Mouse (Mus musculus) hindbrain, embryonic 14.5 days (tissue): ENCODE data around the gene Slc10a7. TPM values are rescaled to one million over a fixed set of nuclear protein-coding genes. Genes with fewer than 3 reads are reported as not detected.
A peak's percentile ranks its signal among the peaks of the same experiment; 100 is the strongest.

Experiments used
- ATAC-seq: fragments of 200-750 bp; cut with Nextera tagmentation; 2 replicates; pipeline ENCODE4 v1.8.0; 2017; ENCODE audit warnings: moderate number of reproducible peaks, mild to moderate bottlenecking, moderate TSS enrichment, moderate library complexity; ENCODE audit not compliant: low FRiP score
- DNase-seq: peaks from one replicate; pipeline ENCODE4 v3.0.0-alpha.2; 2015; ENCODE audit warnings: low spot score
- H3K27ac ChIP-seq: fragments of 300-500 bp; sonication (generic); 2 replicates; pipeline ENCODE4 v1.5.1; 2014; ENCODE audit warnings: mild to moderate bottlenecking, moderate library complexity
- H3K27me3 ChIP-seq: fragments of 300-500 bp; sonication (generic); 2 replicates; pipeline ENCODE4 v1.6.1; 2014; ENCODE audit warnings: mild to moderate bottlenecking, low read length, mixed read lengths; ENCODE audit not compliant: control insufficient read depth, insufficient read depth
- H3K36me3 ChIP-seq: fragments of 300-500 bp; sonication (generic); replicated peaks from 2 replicates; pipeline ENCODE4 v1.6.1; 2014; ENCODE audit not compliant: control insufficient read depth, insufficient read depth
- H3K4me1 ChIP-seq: fragments of 300-500 bp; sonication (generic); replicated peaks from 2 replicates; pipeline ENCODE4 v1.6.1; 2014; ENCODE audit warnings: antibody characterized with exemption, low read length, mixed read lengths; ENCODE audit not compliant: control insufficient read depth, insufficient read depth
- H3K4me2 ChIP-seq: fragments of 300-500 bp; sonication (generic); replicated peaks from 2 replicates; pipeline ENCODE4 v1.6.1; 2014; ENCODE audit warnings: mild to moderate bottlenecking, moderate library complexity
- H3K4me3 ChIP-seq: fragments of 300-500 bp; sonication (generic); replicated peaks from 2 replicates; pipeline ENCODE4 v1.5.1; 2014; ENCODE audit warnings: mild to moderate bottlenecking, low read length
- H3K9ac ChIP-seq: fragments of 300-500 bp; sonication (generic); 2 replicates; pipeline ENCODE4 v1.6.1; 2014
- H3K9me3 ChIP-seq: fragments of 300-500 bp; sonication (generic); 2 replicates; pipeline ENCODE4 v1.6.1; 2016; ENCODE audit warnings: low read length; ENCODE audit not compliant: control insufficient read depth
- WGBS: fragments of 180-500 bp; shearing (Covaris S2); extraction: QIAGEN DNeasy Blood & Tissue Kit; methylation state at CpG from one replicate; pipeline ENCODE4 v1.1.7; 2014; 5-methylcytosine and 5-hydroxymethylcytosine counted together
- polyA plus RNA-seq: library from polyadenylated mRNA; unstranded; fragments of >200 nt; fragmentation: Nextera tagmentation; extraction: Ambion mirVana; gene quantifications from 2 replicates; pipeline ENCODE4 v1.2.1, GENCODE M21; 2014

Gene Slc10a7
- polyA plus RNA-seq, 1 experiment from 2014 or later = 6.4 TPM

DNA sequence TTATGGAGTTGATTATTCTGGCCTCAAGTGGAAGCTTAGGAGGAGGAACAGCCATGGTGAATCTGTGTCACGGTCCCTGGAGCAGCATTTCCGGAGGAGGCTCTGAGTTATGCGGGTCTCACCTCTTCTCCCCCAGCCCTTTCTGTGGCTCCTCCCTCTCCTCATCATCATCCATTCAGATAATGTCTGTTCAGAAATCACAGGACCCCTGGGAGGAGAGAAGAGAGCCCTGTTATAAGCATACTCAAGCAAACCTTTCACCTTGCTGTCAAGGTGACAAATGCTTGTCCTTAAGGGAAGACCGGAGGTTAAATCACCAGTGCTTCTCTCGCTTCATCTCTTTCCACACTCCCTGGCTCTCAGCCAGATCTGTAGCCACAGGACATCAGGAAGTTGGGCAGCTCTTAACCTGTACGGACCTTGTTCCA lies 86.3 kb downstream of the Slc10a7 start:
- Histone ChIP-seq H3K4me2 (no peak overlapping the region), H3K4me3 (no peak overlapping the region), H3K9me3 (no peaks in the 10 kb centered on the region), H3K27me3 (no peaks in the 10 kb centered on the region), H3K36me3 (no peaks in the 10 kb centered on the region), H3K4me1 (peaks cover 12% of the 10 kb centered on the region; the same call in 1 of the 2 replicates), H3K27ac (no peak overlapping the region), H3K9ac (no peak overlapping the region)
- DNase-seq (no peak), ATAC-seq (peak; percentile 49)
- 31% methylated on average over 6 of the region's 6 CpGs for WGBS

DNA sequence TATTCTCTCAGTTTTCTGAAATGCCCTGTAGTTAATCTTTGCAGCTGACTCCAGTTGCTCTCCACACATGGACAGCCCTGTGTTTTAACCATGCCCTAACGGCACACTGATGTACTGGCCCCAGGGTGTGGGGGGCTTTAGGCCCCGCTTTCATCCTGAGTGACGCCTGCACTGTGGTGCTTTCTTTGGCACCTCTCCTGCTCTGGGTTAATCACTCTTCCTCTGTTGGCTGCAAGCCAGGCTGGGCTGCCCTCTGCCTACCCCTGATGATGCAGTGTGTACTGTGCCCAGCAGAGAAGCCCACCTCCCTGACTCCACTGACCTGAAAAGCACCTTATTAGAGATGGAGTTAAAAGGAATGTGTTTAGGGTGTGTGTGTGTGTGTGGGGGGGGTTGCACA lies 89.1 kb downstream of the Slc10a7 start:
- H3K9me3 ChIP-seq = no peaks in the 10 kb centered on the region
- H3K36me3 ChIP-seq = no peaks in the 10 kb centered on the region
- WGBS = 20% methylated on average over 3 of the region's 3 CpGs
- H3K9ac ChIP-seq = no peak overlapping the region
- DNase-seq (peak; percentile 47), ATAC-seq (peak; percentile 84)
- peaks cover 12% of the 10 kb centered on the region; the same call in 1 of the 2 replicates for H3K4me1 ChIP-seq
- no peak overlapping the region for H3K4me2 ChIP-seq
- H3K27me3 ChIP-seq = no peaks in the 10 kb centered on the region
- H3K27ac ChIP-seq = no peak overlapping the region
- H3K4me3 ChIP-seq = no peak overlapping the region

DNA sequence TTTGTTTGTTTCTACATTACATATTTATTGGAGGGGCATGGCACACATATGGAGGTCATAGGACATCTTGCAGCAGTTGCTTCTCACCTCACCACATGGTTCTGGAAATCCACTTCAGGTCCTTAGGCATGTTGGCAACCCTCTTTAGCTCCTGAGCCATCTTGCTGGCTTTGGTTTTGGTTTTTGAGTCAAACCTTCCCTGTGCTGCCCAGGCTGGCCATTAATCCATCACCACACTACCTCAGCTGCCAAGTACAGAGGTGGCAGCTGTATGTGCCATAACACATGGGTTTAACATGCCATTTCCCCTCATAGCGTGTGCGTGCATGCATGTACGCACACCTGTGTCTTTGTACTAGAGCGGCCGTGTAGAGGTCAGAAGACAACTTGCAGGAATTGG lies 93.9 kb downstream of the Slc10a7 start:
- Histone ChIP-seq H3K36me3 (no peaks in the 10 kb centered on the region), H3K27ac (no peak overlapping the region), H3K4me3 (no peak overlapping the region), H3K4me2 (no peak overlapping the region), H3K27me3 (no peaks in the 10 kb centered on the region), H3K4me1 (no peaks in the 10 kb centered on the region), H3K9me3 (no peaks in the 10 kb centered on the region; the same call in 1 of the 2 replicates), H3K9ac (no peak overlapping the region)
- ATAC-seq (no peak), DNase-seq (no peak)
- WGBS = 95% methylated on average over 5 of the region's 5 CpGs

GRCm38 (mm10) chr8:78604426-78604825 lies 95.3 kb downstream of the Slc10a7 start:
- no peak overlapping the region for H3K9ac ChIP-seq

GRCm38 (mm10) chr8:78609301-78609700 lies 100.2 kb downstream of the Slc10a7 start:
- Histone ChIP-seq H3K9me3 (no peaks in the 10 kb centered on the region; the same call in 1 of the 2 replicates), H3K4me2 (no peak overlapping the region), H3K4me1 (no peaks in the 10 kb centered on the region), H3K9ac (no peak overlapping the region), H3K4me3 (no peak overlapping the region), H3K27me3 (no peaks in the 10 kb centered on the region), H3K27ac (no peak overlapping the region), H3K36me3 (no peaks in the 10 kb centered on the region)
- DNase-seq = no peak
- ATAC-seq = no peak
- 91% methylated on average over 10 of the region's 10 CpGs for WGBS

More at GRCm38 (mm10) chr8:78604426-78604825, 95.3 kb downstream of the Slc10a7 start:
- no peak for ATAC-seq
- Histone ChIP-seq H3K27me3 (no peaks in the 10 kb centered on the region), H3K4me3 (no peak overlapping the region), H3K9me3 (no peaks in the 10 kb centered on the region; the same call in 1 of the 2 replicates), H3K27ac (no peak overlapping the region), H3K36me3 (no peaks in the 10 kb centered on the region), H3K4me1 (no peaks in the 10 kb centered on the region), H3K4me2 (no peak overlapping the region)
- no peak for DNase-seq
- WGBS = 93% methylated on average over 9 of the region's 9 CpGs

- H3K4me1 ChIP-seq = no peaks in the 10 kb centered on the region
- no peak for DNase-seq
- H3K36me3 ChIP-seq = no peaks in the 10 kb centered on the region
- no peaks in the 10 kb centered on the region; the same call in 1 of the 2 replicates for H3K9me3 ChIP-seq
- no peaks in the 10 kb centered on the region for H3K27me3 ChIP-seq
- no peak overlapping the region for H3K9ac ChIP-seq
- WGBS = 92% methylated on average over 6 of the region's 6 CpGs
- H3K4me3 ChIP-seq = no peak overlapping the region
- H3K27ac ChIP-seq = no peak overlapping the region
- no peak for ATAC-seq
- no peak overlapping the region for H3K4me2 ChIP-seq
Observed at GRCm38 (mm10) chr8:78611019-78611418, 101.9 kb downstream of the Slc10a7 start.

GRCm38 (mm10) chr8:78622362-78622761 lies 113.2 kb downstream of the Slc10a7 start:
- no peak for ATAC-seq
- WGBS = 79% methylated on average over 4 of the region's 4 CpGs

GRCm38 (mm10) chr8:78623972-78624371 lies 114.8 kb downstream of the Slc10a7 start:
- DNase-seq (no peak), ATAC-seq (no peak)
- Histone ChIP-seq H3K27me3 (no peaks in the 10 kb centered on the region), H3K4me1 (peaks cover 3% of the 10 kb centered on the region; the same call in 1 of the 2 replicates), H3K9ac (no peak overlapping the region), H3K4me2 (no peak overlapping the region), H3K27ac (no peak overlapping the region), H3K36me3 (no peaks in the 10 kb centered on the region), H3K9me3 (no peaks in the 10 kb centered on the region), H3K4me3 (no peak overlapping the region)
- WGBS = 82% methylated on average over 5 of the region's 5 CpGs

More at GRCm38 (mm10) chr8:78622362-78622761, 113.2 kb downstream of the Slc10a7 start:
- H3K27ac ChIP-seq = no peak overlapping the region
- H3K9me3 ChIP-seq = no peaks in the 10 kb centered on the region
- no peak overlapping the region for H3K4me2 ChIP-seq
- peaks cover 3% of the 10 kb centered on the region; the same call in 1 of the 2 replicates for H3K4me1 ChIP-seq
- H3K4me3 ChIP-seq = no peak overlapping the region
- no peak for DNase-seq
- no peaks in the 10 kb centered on the region for H3K27me3 ChIP-seq
- H3K9ac ChIP-seq = no peak overlapping the region
- no peaks in the 10 kb centered on the region for H3K36me3 ChIP-seq

GRCm38 (mm10) chr8:78624738-78625442 lies 115.7 kb downstream of the Slc10a7 start:
- WGBS = 26% methylated on average over 12 of the region's 12 CpGs
- no peaks in the 10 kb centered on the region for H3K27me3 ChIP-seq
- H3K4me3 ChIP-seq = no peak overlapping the region
- H3K9me3 ChIP-seq = no peaks in the 10 kb centered on the region
- H3K36me3 ChIP-seq = no peaks in the 10 kb centered on the region
- DNase-seq (no peak), ATAC-seq (no peak)
- peaks cover 3% of the 10 kb centered on the region; the same call in 1 of the 2 replicates for H3K4me1 ChIP-seq
- no peak overlapping the region for H3K9ac ChIP-seq
- no peak overlapping the region for H3K27ac ChIP-seq
- no peak overlapping the region for H3K4me2 ChIP-seq
